In the genomic region with DNA sequence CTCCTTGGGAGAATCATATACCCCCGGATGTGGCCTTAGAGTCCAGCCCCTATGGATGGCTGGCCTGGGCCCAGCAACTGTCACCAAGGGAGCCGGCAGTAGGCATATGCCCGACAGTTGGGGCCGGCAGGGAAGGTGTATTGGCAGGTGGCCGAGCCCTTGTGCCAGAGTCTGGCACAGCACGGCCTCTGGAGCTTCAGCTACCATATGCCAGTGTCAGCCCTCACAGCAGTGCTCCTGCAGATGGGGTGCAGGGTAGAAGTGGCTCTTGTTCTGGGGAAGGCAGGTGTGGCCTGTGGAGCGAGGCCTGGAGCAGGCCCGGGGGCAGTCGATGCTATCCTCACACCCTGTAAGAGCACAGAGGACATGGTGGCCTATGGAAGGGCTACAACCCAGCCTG, we compare ENCODE assay signal across 12 mouse cellular contexts. TPM values are rescaled to one million over a fixed set of nuclear protein-coding genes. Genes with fewer than 3 reads are reported as not detected.
DNase-seq lines count a peak whose midpoint lies in the region; ATAC-seq lines count a peak whose summit lies in the region.
"Had no signal": no experiment of that assay in that cellular context is flagged by ENCODE, and none has a peak within 500 bp of the region (broad histone marks: within the 10 kb centered on the region; RNA-seq: fewer than 3 reads in every experiment).

No protein-coding gene starts in this region.

- no peak overlapping the region for H3K4me2 ChIP-seq in hindbrain, embryonic 15.5 days
- no peak overlapping the region for H3K4me2 ChIP-seq in kidney, embryonic 14.5 days (replicated peaks; ENCODE audit: low read depth, low read length)
- H3K4me2 ChIP-seq: liver, embryonic 13.5 days had no signal

- peak overlapping the region; percentile 16; the same call in 1 of the 2 replicates for H3K27ac ChIP-seq in hindbrain, embryonic 15.5 days (replicated peaks)
- no peak overlapping the region for H3K27ac ChIP-seq in kidney, embryonic 14.5 days (ENCODE audit: low read depth, low read length)

- H3K9ac ChIP-seq in hindbrain, embryonic 15.5 days: no peak overlapping the region
- no peak overlapping the region for H3K9ac ChIP-seq in kidney, embryonic 14.5 days (ENCODE audit: low read depth, low read length)
- H3K9ac ChIP-seq: liver, embryonic 13.5 days had no signal

- no peaks in the 10 kb centered on the region for H3K9me3 ChIP-seq in hindbrain, embryonic 15.5 days
- no peaks in the 10 kb centered on the region for H3K9me3 ChIP-seq in kidney, embryonic 14.5 days (ENCODE audit: control insufficient read depth, low read length)
- H3K9me3 ChIP-seq: liver, embryonic 13.5 days had no signal

- peak; percentile 1 for DNase-seq in gastrocnemius, adult 18-20 months (ENCODE audit: low spot score)
- DNase-seq in gastrocnemius, adult 8-10 months (ENCODE audit: low spot score in 2 of 2): no peak
- DNase-seq in 3134 (ENCODE audit: extremely low read depth, insufficient read length, low spot score): peak; percentile 40
- peak; percentile 95 for DNase-seq in cerebellum, postnatal 36 days
- no peak for DNase-seq in kidney, postnatal 14 days
- DNase-seq in layer of hippocampus, adult 11-12 months (ENCODE audit: low spot score): no peak
- DNase-seq: embryo, embryonic 11 days; heart, postnatal 10 days; kidney, postnatal 10 days; liver, embryonic 13.5 days had no signal

- no peaks in the 10 kb centered on the region for H3K27me3 ChIP-seq in hindbrain, embryonic 15.5 days
- no peaks in the 10 kb centered on the region for H3K27me3 ChIP-seq in kidney, embryonic 14.5 days (ENCODE audit: control insufficient read depth, insufficient read depth, low read length)
- H3K27me3 ChIP-seq: liver, embryonic 13.5 days had no signal

- H3K4me1 ChIP-seq in hindbrain, embryonic 15.5 days (replicated peaks): peaks cover 50% of the 10 kb centered on the region
- peaks cover 22% of the 10 kb centered on the region for H3K4me1 ChIP-seq in kidney, embryonic 14.5 days (ENCODE audit: control insufficient read depth, insufficient read depth, low read length)

- no peaks in the 10 kb centered on the region for H3K36me3 ChIP-seq in hindbrain, embryonic 15.5 days
- no peaks in the 10 kb centered on the region for H3K36me3 ChIP-seq in kidney, embryonic 14.5 days (ENCODE audit: control insufficient read depth, insufficient read depth, low read length)
- H3K36me3 ChIP-seq: liver, embryonic 13.5 days had no signal

- peak; percentile 77 for ATAC-seq in hindbrain, embryonic 15.5 days (ENCODE audit: low FRiP score, low read depth)
- no peak for ATAC-seq in kidney, embryonic 14.5 days (ENCODE audit: low FRiP score, low TSS enrichment)

- WGBS in hindbrain, embryonic 15.5 days: 40% methylated on average over 9 of the region's 9 CpGs
- WGBS in kidney, embryonic 14.5 days: 89% methylated on average over 9 of the region's 9 CpGs

- H3K4me3 ChIP-seq in hindbrain, embryonic 15.5 days: no peak overlapping the region
- H3K4me3 ChIP-seq in kidney, embryonic 14.5 days (ENCODE audit: low read length): no peak overlapping the region
- H3K4me3 ChIP-seq: liver, embryonic 13.5 days had no signal

RNA-seq across cellular contexts. Expression of a gene that starts 28.2 kb away (rescaled TPM):
- 10 to 100 TPM; 11.5 to 14.0 TPM for total RNA-seq in gastrocnemius, adult 18-20 months (2021)
- 10 to 100 TPM; 10.7 to 15.6 (median 14.1) TPM for total RNA-seq in gastrocnemius, adult 8-10 months (2022)
- polyA plus RNA-seq in hindbrain, embryonic 15.5 days (2015; fragmentation: Nextera tagmentation; extraction: Ambion mirVana): 67.5 and 71.6 TPM in 2 replicates
- polyA plus RNA-seq in kidney, embryonic 14.5 days (2014; fragmentation: Nextera tagmentation; extraction: Ambion mirVana): 56.9 and 75.9 TPM in 2 replicates

Comparison
In these comparisons a context has a peak if more than half of its experiments do, and no peak if none do; other contexts are left out.
1. DNase-seq: peak in gastrocnemius, adult 18-20 months (single experiment), 3134 (single experiment) and cerebellum, postnatal 36 days (2 of 2); none in gastrocnemius, adult 8-10 months (0 of 2), kidney, postnatal 14 days (single experiment) and layer of hippocampus, adult 11-12 months (single experiment).